Mouse (Mus musculus) liver, embryonic 12.5 days (tissue): Measurements from ENCODE around the gene Rsph1. TPM values are rescaled to one million over a fixed set of nuclear protein-coding genes. Genes with fewer than 3 reads are reported as not detected.

Experiments used
- ATAC-seq: fragments of 200-750 bp; cut with Nextera tagmentation; 2 replicates; pipeline ENCODE4 v1.8.0; 2017; ENCODE audit warnings: moderate number of reproducible peaks, mild to moderate bottlenecking, moderate library complexity
- H3K27ac ChIP-seq: fragments of 300-500 bp; sonication (generic); 2 replicates; pipeline ENCODE4 v1.5.1; 2016; ENCODE audit warnings: mild to moderate bottlenecking
- H3K27me3 ChIP-seq: fragments of 300-500 bp; sonication (generic); replicated peaks from 2 replicates; pipeline ENCODE4 v1.6.1; 2016; ENCODE audit warnings: mild to moderate bottlenecking, moderate library complexity
- H3K36me3 ChIP-seq: fragments of 300-500 bp; sonication (generic); 2 replicates; pipeline ENCODE4 v1.6.1; 2016; ENCODE audit warnings: mild to moderate bottlenecking, moderate library complexity
- H3K4me1 ChIP-seq: fragments of 300-500 bp; sonication (generic); 2 replicates; pipeline ENCODE4 v1.6.1; 2016
- H3K4me2 ChIP-seq: fragments of 300-500 bp; sonication (generic); 2 replicates; pipeline ENCODE4 v1.6.1; 2016; ENCODE audit warnings: mild to moderate bottlenecking, moderate library complexity
- H3K4me3 ChIP-seq: fragments of 300-500 bp; sonication (generic); 2 replicates; pipeline ENCODE4 v1.5.1; 2016; ENCODE audit warnings: mild to moderate bottlenecking, moderate library complexity
- H3K9ac ChIP-seq: fragments of 300-500 bp; sonication (generic); 2 replicates; pipeline ENCODE4 v1.6.1; 2016; ENCODE audit warnings: mild to moderate bottlenecking, moderate library complexity
- H3K9me3 ChIP-seq: fragments of 300-500 bp; sonication (generic); replicated peaks from 2 replicates; pipeline ENCODE4 v1.6.1; 2016; ENCODE audit warnings: mild to moderate bottlenecking, moderate library complexity
- WGBS: fragments of 180-500 bp; shearing (Covaris S2); methylation state at CpG from one replicate; pipeline ENCODE4 v1.1.7; 2016; ENCODE audit not compliant: insufficient replicate concordance; 5-methylcytosine and 5-hydroxymethylcytosine counted together
- polyA plus RNA-seq: library from polyadenylated mRNA; unstranded; fragments of >200 nt; fragmentation: Nextera tagmentation; extraction: Ambion mirVana; gene quantifications from 2 replicates; pipeline ENCODE4 v1.2.1, GENCODE M21; 2016

Rsph1 gene
- polyA plus RNA-seq, 1 experiment from 2014 or later, result 0.32 TPM

DNA sequence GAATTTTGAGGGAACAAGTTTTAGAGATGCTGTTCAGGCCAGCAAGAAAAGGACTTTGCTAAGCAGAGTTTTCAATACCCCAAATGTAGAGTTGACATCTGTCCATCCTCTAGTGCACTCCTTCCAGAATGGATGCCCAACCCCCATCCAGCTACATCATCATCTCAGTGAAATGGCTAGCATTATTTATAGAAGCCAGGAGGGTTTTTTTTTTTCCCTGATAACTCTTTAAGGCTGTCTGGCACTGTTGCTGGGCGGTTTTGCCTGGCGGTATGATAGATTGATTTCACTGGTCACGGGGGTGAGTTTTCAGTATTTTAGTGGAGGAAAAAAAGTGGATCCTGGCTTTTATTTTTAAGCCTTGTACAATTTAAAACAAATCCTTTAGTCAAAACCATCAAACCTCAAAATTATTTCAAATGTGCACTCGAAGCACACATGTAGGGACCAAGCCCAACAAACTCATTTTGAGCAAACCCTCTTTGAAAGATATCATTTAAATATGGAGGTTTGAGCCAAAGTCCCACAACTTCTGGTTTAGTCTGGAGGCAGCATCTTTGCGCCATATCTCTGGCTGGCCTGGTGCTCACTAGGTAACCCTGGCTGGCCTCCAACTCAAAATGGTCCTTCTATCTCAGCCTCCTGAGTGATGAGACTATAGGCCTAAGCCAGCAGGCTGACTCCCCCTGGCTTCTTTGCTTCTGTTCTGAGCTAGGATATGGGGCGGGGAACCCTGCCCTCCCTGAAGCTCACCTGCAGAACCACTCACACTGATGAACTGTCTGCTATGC is 21.4 kb upstream of the Rsph1 start:
- no peak overlapping the region for H3K27ac ChIP-seq
- no peaks in the 10 kb centered on the region for H3K9me3 ChIP-seq
- no peaks in the 10 kb centered on the region for H3K36me3 ChIP-seq
- H3K4me1 ChIP-seq, result peaks cover 45% of the 10 kb centered on the region
- no peak overlapping the region for H3K4me3 ChIP-seq
- H3K9ac ChIP-seq, result no peak overlapping the region
- peaks cover 17% of the 10 kb centered on the region for H3K27me3 ChIP-seq
- 67% methylated on average over 6 of the region's 6 CpGs for WGBS
- ATAC-seq, result no peak
- no peak overlapping the region for H3K4me2 ChIP-seq

- no peak for ATAC-seq
- 2% methylated on average over 7 of the region's 7 CpGs for WGBS
Observed at GRCm38 (mm10) chr17:31297521-31297939, 20.3 kb upstream of the Rsph1 start.

DNA sequence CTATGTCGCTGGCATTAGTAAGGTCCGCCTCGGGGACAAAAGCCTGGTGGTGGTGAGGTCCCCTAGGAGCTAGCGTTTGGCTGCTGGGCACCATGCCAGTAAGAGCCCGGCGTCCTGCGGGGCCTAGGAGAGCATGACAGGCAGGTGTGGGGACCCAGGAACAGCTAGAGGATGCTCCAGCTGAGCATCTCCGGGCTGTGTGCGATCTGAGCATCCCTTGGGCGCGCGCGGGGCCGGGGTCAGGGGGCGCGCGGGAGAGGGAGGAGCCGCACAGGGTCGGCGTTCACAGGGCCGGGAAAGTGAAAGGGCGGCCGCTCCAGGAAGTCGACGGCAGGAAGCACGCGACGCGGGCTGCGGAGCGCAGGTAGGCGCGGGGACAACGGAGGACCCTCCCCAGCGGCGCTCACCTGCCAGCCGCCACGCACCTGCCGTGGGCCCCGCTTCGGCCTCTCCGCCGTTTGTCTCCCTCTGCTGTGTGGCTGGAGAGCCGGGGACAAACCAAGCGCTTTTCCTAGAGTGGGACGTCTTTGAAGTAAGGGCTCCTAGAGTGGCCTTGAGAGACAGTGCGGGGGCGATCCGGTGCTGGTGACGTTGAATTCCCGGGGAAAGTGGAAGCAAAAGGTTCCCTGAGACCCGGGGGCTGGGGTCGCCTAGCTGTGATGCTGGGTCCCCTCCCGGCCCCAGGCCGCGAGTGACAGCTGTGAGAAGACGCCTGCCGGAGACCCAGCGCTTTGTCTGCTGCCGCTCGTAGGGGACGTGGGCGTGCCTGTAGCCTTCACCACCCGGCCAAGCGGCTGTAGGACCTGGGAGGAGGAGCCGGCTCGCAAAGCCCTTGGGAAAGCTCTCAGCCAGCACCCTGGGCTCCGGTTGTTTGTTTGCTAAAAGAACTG is 19.0 kb upstream of the Rsph1 start:
- Histone ChIP-seq H3K27me3 (peaks cover 17% of the 10 kb centered on the region), H3K36me3 (no peaks in the 10 kb centered on the region), H3K4me2 (peak overlapping the region; percentile 99), H3K9me3 (no peaks in the 10 kb centered on the region), H3K4me1 (peaks cover 45% of the 10 kb centered on the region), H3K9ac (peak overlapping the region; percentile 68), H3K4me3 (peak overlapping the region; percentile 72), H3K27ac (peak overlapping the region; percentile 60)
- peak; percentile 67 for ATAC-seq
- 2% methylated on average over 68 of the region's 68 CpGs for WGBS

More at GRCm38 (mm10) chr17:31297521-31297939, 20.3 kb upstream of the Rsph1 start:
- H3K36me3 ChIP-seq, result no peaks in the 10 kb centered on the region
- H3K9ac ChIP-seq, result 0 out of 2 replicates have a peak overlapping the region, but pooled peaks have one; percentile 35
- peak overlapping the region; percentile 99 for H3K4me2 ChIP-seq
- H3K9me3 ChIP-seq, result no peaks in the 10 kb centered on the region
- peaks cover 17% of the 10 kb centered on the region for H3K27me3 ChIP-seq
- H3K27ac ChIP-seq, result no peak overlapping the region
- H3K4me1 ChIP-seq, result peaks cover 45% of the 10 kb centered on the region
- H3K4me3 ChIP-seq, result peak overlapping the region; percentile 72

DNA sequence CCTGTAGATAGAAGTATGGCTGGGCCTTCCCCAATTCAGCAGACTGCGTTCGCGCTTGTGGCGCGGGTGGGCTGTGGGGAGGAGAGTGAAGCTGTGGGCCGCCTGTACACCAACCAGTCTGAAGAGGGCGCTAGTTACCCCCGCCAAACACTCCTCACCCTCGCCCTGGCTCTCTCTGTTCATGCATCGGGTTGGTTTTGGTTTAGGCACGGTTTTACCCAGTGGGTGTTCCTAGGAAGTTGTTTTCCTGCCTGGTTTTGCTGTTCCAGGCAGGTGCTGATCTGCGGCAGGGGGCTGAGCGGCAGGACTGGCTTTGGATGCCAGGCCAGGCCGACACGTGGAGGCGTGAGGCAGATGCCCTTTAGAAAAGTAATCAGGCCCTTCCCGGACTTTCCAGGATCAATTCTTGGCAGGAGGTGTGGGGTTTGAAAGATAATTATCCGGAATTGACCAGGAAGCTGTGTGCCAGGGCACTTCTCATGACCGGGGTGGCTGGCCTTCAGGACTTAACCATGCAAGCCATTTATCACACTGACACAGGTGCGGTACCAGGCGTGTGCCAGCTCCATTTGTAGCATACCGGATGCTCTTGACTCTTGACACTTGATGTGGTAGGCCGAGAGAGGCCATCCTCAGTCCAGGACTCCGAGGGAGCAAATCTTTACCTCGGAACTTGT is 18.2 kb upstream of the Rsph1 start:
- Histone ChIP-seq H3K27ac (peak overlapping the region; percentile 60), H3K4me3 (peak overlapping the region; percentile 72), H3K4me1 (peaks cover 45% of the 10 kb centered on the region), H3K9me3 (no peaks in the 10 kb centered on the region), H3K9ac (peak overlapping the region; percentile 68), H3K27me3 (peaks cover 17% of the 10 kb centered on the region), H3K36me3 (no peaks in the 10 kb centered on the region), H3K4me2 (peak overlapping the region; percentile 99)
- 10% methylated on average over 25 of the region's 25 CpGs for WGBS
- peak; percentile 66 for ATAC-seq

DNA sequence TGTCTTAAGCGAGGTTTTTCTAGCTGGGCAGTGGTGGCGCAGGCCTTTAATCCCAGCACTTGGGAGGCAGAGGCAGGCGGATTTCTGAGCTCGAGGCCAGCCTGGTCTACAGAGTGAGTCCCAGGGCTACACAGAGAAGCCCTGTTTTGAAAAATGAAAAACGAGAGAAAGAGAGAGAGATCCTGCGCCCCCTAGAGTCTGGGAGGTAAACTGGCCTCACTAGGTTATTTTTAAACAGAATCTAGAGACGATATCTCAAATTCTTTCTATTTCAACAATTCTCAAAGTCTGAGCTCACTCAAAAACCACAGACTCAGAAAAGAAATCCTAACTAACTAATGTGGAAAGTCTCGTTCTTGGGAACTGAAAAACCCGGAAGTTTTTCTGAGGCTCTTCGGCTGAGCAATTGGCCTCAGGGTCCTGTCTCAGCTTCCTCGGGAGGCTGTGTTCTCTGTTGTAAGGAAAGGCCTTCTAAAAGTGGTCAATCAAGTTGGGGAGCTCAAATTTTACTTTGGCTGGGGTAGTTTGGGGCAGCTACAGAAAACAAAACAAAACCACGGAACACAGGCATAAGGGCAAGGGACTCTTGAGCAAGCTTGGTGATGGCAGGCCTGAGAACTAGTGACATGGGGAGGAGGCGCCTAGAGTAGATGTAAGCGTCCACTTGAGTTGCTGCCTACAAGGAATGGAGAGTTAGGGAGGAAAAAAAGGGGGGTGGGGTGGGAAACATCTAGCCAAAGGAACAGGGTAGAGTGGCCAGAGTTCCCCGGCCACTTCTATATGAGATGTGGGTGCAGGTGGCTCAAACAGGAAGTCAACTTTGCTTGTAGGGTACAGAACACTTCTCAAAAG is 17.4 kb upstream of the Rsph1 start:
- no peak for ATAC-seq
- WGBS, result 55% methylated on average over 15 of the region's 15 CpGs
- no peaks in the 10 kb centered on the region for H3K36me3 ChIP-seq
- H3K4me2 ChIP-seq, result peak overlapping the region; percentile 99
- peak overlapping the region; percentile 72; the same call in 1 of the 2 replicates for H3K4me3 ChIP-seq
- H3K27me3 ChIP-seq, result peaks cover 17% of the 10 kb centered on the region
- peak overlapping the region; percentile 68; the same call in 1 of the 2 replicates for H3K9ac ChIP-seq
- no peak overlapping the region for H3K27ac ChIP-seq
- no peaks in the 10 kb centered on the region for H3K9me3 ChIP-seq
- H3K4me1 ChIP-seq, result peaks cover 41% of the 10 kb centered on the region

GRCm38 (mm10) chr17:31290859-31291258 is 13.7 kb upstream of the Rsph1 start:
- no peaks in the 10 kb centered on the region for H3K36me3 ChIP-seq
- H3K4me1 ChIP-seq, result peaks cover 14% of the 10 kb centered on the region
- no peaks in the 10 kb centered on the region for H3K9me3 ChIP-seq
- WGBS, result 35% methylated on average over 6 of the region's 6 CpGs
- H3K27ac ChIP-seq, result no peak overlapping the region
- peaks cover 12% of the 10 kb centered on the region for H3K27me3 ChIP-seq
- H3K4me3 ChIP-seq, result no peak overlapping the region
- H3K4me2 ChIP-seq, result no peak overlapping the region
- ATAC-seq, result no peak
- no peak overlapping the region for H3K9ac ChIP-seq

GRCm38 (mm10) chr17:31290311-31290710 is 13.1 kb upstream of the Rsph1 start:
- H3K4me2 ChIP-seq, result no peak overlapping the region
- no peak overlapping the region for H3K4me3 ChIP-seq

DNA sequence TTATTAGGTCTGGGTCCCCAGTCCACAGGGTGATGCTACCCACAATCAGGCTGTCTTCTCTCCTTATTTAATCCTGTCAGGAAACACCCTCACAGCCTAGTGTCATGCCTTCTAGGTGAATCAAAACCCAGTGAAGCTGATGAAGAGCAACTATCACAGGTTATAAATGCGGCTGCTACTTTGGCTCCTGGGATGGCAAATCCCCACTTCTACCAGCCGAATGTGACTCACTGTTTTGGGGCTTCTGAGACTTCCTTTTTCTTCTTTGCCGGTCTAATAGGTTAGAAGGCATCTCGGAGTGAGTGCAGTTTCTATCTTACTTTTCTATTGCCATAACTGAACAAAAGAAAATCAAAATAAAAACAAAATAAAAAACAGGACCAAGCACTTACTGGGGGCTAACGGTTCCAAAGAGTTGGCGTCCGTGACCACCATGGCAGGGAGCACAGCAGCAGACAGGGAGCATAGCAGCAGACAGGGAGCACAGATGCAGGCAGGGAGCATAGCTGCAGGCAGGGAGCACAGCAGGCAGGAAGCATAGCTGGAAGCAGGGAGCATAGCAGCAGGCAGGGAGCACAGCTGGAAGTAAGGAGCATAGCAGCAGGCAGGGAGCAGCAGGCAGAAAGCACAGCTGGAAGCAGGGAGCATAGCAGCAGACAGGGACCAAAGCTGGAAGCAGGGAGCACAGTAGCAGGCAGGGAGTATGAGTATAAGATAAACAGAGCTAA is 12.0 kb upstream of the Rsph1 start:
- H3K4me2 ChIP-seq, result no peak overlapping the region
- 30% methylated on average over 7 of the region's 7 CpGs for WGBS

More at GRCm38 (mm10) chr17:31290311-31290710, 13.1 kb upstream of the Rsph1 start:
- no peak overlapping the region for H3K27ac ChIP-seq
- no peak for ATAC-seq
- H3K9me3 ChIP-seq, result no peaks in the 10 kb centered on the region
- H3K9ac ChIP-seq, result no peak overlapping the region
- peaks cover 8% of the 10 kb centered on the region for H3K4me1 ChIP-seq
- H3K27me3 ChIP-seq, result peaks cover 6% of the 10 kb centered on the region
- H3K36me3 ChIP-seq, result no peaks in the 10 kb centered on the region

GRCm38 (mm10) chr17:31287216-31287615 is 10.0 kb upstream of the Rsph1 start:
- H3K36me3 ChIP-seq, result no peaks in the 10 kb centered on the region
- ATAC-seq, result no peak
- no peak overlapping the region for H3K4me2 ChIP-seq
- H3K9me3 ChIP-seq, result no peaks in the 10 kb centered on the region
- peaks cover 12% of the 10 kb centered on the region for H3K27me3 ChIP-seq
- H3K4me1 ChIP-seq, result no peaks in the 10 kb centered on the region
- no peak overlapping the region for H3K27ac ChIP-seq
- WGBS, result 63% methylated on average over 3 of the region's 3 CpGs
- H3K4me3 ChIP-seq, result no peak overlapping the region
- no peak overlapping the region for H3K9ac ChIP-seq

More for the DNA sequence above, 12.0 kb upstream of the Rsph1 start:
- Histone ChIP-seq H3K27me3 (peaks cover 4% of the 10 kb centered on the region), H3K4me3 (no peak overlapping the region), H3K4me1 (no peaks in the 10 kb centered on the region), H3K36me3 (no peaks in the 10 kb centered on the region), H3K9ac (no peak overlapping the region), H3K9me3 (no peaks in the 10 kb centered on the region), H3K27ac (no peak overlapping the region)
- ATAC-seq, result no peak

GRCm38 (mm10) chr17:31286492-31286891 is 9.3 kb upstream of the Rsph1 start, which contains the start of gene Slc37a1:
Gene Slc37a1 (plus strand): TSS chr17:31286792.
- ATAC-seq, result no peak
- no peak within 1 kb of the TSS for H3K27ac ChIP-seq
- no peaks in the 10 kb centered on the region for H3K9me3 ChIP-seq
- no peaks in the 10 kb centered on the region for H3K4me1 ChIP-seq
- H3K9ac ChIP-seq, result no peak within 1 kb of the TSS
- H3K4me3 ChIP-seq, result no peak within 1 kb of the TSS
- H3K27me3 ChIP-seq, result peaks cover 16% of the 10 kb centered on the region
- WGBS, result 81% methylated on average over 1 of the region's 1 CpGs
- no peaks in the 10 kb centered on the region for H3K36me3 ChIP-seq
- H3K4me2 ChIP-seq, result no peak within 1 kb of the TSS
